Mouse (Mus musculus) forebrain, embryonic 11.5 days (tissue): ENCODE data around the gene Cdk6. TPM values are rescaled to one million over a fixed set of nuclear protein-coding genes. Genes with fewer than 3 reads are reported as not detected.
"Not testable (repeated sequence)": the region's sequence is repeated elsewhere in the genome, so short reads cannot be mapped to it uniquely, and the experiment has no call there.

Experiments
- ATAC-seq: fragments of 200-750 bp; cut with Nextera tagmentation; replicated peaks from 2 replicates; pipeline ENCODE4 v1.8.0; 2017; ENCODE audit warnings: moderate TSS enrichment; ENCODE audit not compliant: low FRiP score
- DNase-seq: peaks from one replicate; pipeline ENCODE4 v3.0.0-alpha.2; 2017; ENCODE audit warnings: low spot score
- H3K27ac ChIP-seq: fragments of 300-500 bp; sonication (generic); 2 replicates; pipeline ENCODE4 v1.5.1; 2014; ENCODE audit warnings: low read depth, low read length
- H3K27me3 ChIP-seq: fragments of 300-500 bp; sonication (generic); 2 replicates; pipeline ENCODE4 v1.6.1; 2014; ENCODE audit warnings: mild to moderate bottlenecking, low read length, mixed read lengths; ENCODE audit not compliant: control insufficient read depth, insufficient read depth
- H3K36me3 ChIP-seq: fragments of 300-500 bp; sonication (generic); 2 replicates; pipeline ENCODE4 v1.6.1; 2014; ENCODE audit warnings: mild to moderate bottlenecking, low read length, moderate library complexity, mixed read lengths; ENCODE audit not compliant: control insufficient read depth, insufficient read depth
- H3K4me1 ChIP-seq: fragments of 300-500 bp; sonication (generic); replicated peaks from 2 replicates; pipeline ENCODE4 v1.6.1; 2014; ENCODE audit warnings: low read length, mixed read lengths; ENCODE audit not compliant: control insufficient read depth, insufficient read depth
- H3K4me2 ChIP-seq: fragments of 300-500 bp; sonication (generic); 2 replicates; pipeline ENCODE4 v1.6.1; 2014; ENCODE audit warnings: low read depth, mild to moderate bottlenecking, low read length, moderate library complexity, mixed read lengths; ENCODE audit not compliant: severe bottlenecking
- H3K4me3 ChIP-seq: fragments of 300-500 bp; sonication (generic); 2 replicates; pipeline ENCODE4 v1.5.1; 2014; ENCODE audit warnings: low read depth, low read length
- H3K9ac ChIP-seq: fragments of 300-500 bp; sonication (generic); 2 replicates; pipeline ENCODE4 v1.6.1; 2014; ENCODE audit warnings: low read length
- H3K9me3 ChIP-seq: fragments of 300-500 bp; sonication (generic); 2 replicates; pipeline ENCODE4 v1.6.1; 2016; ENCODE audit warnings: low read length, mixed read lengths; ENCODE audit not compliant: control insufficient read depth
- WGBS: fragments of 180-500 bp; shearing (Covaris S2); extraction: QIAGEN DNeasy Blood & Tissue Kit; methylation state at CpG from one replicate; pipeline ENCODE4 v1.1.7; 2014; 5-methylcytosine and 5-hydroxymethylcytosine counted together
- polyA plus RNA-seq: library from polyadenylated mRNA; unstranded; fragments of >200 nt; fragmentation: Nextera tagmentation; extraction: Ambion mirVana; gene quantifications from 2 replicates; pipeline ENCODE4 v1.2.1, GENCODE M21; 2014

Gene Cdk6
- polyA plus RNA-seq, 1 experiment from 2014 or later, result 21.3 TPM

DNA sequence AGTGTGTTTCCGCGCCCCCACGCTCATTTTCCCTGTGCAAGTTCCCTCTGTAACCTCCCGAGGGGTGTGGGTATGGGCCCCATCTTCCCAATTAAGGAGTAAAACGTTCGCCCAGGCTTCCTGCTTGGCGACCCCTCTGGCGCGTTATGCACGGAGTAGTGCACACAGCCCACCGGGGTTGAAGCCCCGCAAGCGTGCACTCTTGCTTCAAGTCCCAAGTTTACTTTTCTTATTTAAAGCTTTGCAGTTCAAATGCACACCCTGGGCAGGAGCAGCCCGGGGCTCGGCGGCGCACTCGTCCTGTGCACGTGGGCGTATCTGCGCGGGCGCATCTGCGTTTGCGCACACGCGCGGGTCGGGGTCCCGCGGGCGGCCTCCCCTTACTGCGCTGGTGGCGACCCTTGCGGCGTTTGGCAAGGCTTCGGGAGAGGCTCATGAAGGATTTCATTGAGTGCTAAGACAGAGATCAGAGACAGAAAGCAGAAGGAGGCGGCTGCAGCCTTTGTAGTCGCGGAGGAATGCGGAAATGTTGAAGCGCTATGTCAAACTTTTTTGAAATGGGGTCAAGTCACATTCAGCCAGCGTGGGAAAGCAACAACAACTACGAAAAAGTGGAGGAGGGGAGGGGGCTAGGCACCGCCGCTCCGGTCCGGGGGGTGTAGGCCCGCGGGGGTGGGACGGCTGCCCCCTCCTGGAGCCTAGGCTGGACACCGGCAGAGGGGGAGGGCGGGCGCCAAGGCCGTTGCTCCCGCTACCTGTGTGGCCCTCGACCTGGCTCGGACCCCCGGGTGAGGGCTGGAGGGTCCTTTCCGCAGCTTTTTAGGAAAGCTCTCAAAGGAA lies 866 bp downstream of the Cdk6 start:
- H3K9me3 ChIP-seq, result no peaks in the 10 kb centered on the region
- H3K4me3 ChIP-seq, result peak overlapping the region; percentile 52
- H3K4me1 ChIP-seq, result peaks cover 9% of the 10 kb centered on the region; the same call in 1 of the 2 replicates
- ATAC-seq (peak; percentile 37), DNase-seq (peak; percentile 75)
- peak overlapping the region; percentile 25; the same call in 1 of the 2 replicates for H3K27ac ChIP-seq
- no peaks in the 10 kb centered on the region; the same call in 1 of the 2 replicates for H3K27me3 ChIP-seq
- H3K9ac ChIP-seq, result peak overlapping the region; percentile 56
- peak overlapping the region; percentile 57 for H3K4me2 ChIP-seq
- no peaks in the 10 kb centered on the region for H3K36me3 ChIP-seq
- under 1% methylated on average over 59 of the region's 60 CpGs for WGBS

DNA sequence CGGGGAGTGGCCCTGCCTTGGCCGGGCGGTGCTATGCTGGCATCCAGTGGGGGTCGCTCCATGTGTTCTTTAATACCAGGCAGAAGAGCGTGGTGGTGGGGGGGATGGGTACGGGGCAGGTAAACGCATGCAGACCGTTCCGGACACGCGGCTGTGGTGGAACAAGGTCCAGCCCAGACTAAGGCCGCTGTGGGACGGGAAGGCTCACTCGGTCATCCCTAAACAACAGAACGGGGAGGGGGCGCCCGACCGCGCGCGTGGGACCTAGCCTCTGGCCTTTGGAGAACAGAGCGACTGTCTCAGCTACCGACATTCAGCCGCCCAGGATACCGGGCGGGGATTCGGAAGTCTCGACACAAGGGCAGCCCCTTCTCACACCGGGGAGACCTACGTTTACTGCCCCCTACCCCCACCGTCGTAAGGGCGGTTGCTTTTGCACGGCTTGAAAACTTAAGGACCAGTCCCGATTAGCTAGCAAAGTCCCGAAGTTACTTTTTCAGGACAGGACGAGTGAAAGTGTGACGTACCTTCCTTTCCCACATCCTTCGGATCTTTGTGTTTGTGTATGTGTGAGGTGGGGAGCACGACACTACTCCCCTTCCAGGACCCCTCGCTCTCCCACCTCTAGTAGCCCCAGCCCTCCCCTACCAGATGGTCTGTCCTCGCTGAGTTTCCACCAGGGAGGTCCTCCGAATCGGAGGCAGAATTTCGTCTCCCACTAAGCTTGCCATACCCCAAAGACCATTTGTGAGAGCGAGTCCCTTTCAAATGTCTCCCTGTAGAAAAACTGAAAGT lies 1.7 kb downstream of the Cdk6 start:
- peaks cover 6% of the 10 kb centered on the region; the same call in 1 of the 2 replicates for H3K4me1 ChIP-seq
- DNase-seq, result peak; percentile 83
- H3K36me3 ChIP-seq, result no peaks in the 10 kb centered on the region
- ATAC-seq, result peak; percentile 68
- peak overlapping the region; percentile 52 for H3K4me3 ChIP-seq
- H3K27me3 ChIP-seq, result no peaks in the 10 kb centered on the region; the same call in 1 of the 2 replicates
- peak overlapping the region; percentile 25; the same call in 1 of the 2 replicates for H3K27ac ChIP-seq
- WGBS, result under 1% methylated on average over 46 of the region's 46 CpGs
- H3K9me3 ChIP-seq, result no peaks in the 10 kb centered on the region
- peak overlapping the region; percentile 57 for H3K4me2 ChIP-seq
- H3K9ac ChIP-seq, result peak overlapping the region; percentile 56

DNA sequence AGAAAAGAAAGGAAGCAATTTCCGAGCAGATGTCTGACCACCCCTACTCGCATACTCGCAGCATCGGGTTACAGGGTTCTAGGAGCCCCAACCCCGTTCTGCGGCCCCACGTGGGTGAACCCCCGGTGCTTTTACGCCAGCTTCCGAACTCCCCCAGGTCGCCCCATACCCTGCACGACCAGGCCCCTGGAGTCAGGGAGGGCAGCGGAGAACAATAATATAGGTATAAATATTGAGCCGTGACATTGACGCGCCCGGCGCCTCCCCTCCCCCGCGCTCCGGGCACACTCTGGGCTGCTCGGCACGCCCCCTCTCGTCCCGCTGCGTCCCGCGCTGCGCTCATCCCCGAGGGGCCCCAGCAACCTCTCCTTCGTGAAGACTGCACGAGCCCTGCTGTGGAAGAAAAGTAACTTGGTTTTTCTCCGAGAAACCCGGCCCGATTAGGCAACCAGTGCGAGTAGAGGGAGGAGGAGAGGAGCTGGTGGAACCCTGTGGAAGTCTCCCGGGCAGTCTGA lies 2.3 kb downstream of the Cdk6 start:
- no peaks in the 10 kb centered on the region for H3K9me3 ChIP-seq
- under 1% methylated on average over 37 of the region's 37 CpGs for WGBS
- peak overlapping the region; percentile 39 for H3K27ac ChIP-seq

DNA sequence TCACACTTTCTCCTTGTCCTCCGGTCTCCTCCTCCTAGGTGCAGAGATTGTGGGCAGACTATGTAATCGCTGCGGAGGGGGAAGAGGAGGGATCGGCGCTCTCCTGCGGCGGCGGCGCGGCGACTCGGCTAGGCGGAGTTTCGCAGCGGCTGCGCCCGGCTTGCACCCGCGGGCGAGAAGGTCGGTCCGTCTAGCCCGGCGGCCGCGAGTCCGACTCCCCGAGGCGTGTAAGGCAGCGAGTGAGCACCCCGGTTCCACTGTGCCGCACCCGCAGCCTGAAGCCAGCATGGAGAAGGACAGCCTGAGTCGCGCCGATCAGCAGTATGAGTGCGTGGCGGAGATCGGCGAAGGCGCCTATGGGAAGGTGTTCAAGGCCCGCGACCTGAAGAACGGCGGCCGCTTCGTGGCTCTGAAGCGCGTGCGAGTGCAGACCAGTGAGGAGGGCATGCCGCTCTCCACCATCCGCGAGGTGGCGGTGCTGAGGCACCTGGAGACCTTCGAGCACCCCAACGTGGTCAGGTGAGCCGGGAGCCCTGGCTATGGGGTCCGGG lies 2.9 kb downstream of the Cdk6 start:
- no peaks in the 10 kb centered on the region for H3K9me3 ChIP-seq
- no peaks in the 10 kb centered on the region for H3K36me3 ChIP-seq
- H3K4me3 ChIP-seq, result peak overlapping the region; percentile 52
- ATAC-seq (peak; percentile 58), DNase-seq (peak; percentile 90)
- H3K4me1 ChIP-seq, result peaks cover 6% of the 10 kb centered on the region; the same call in 1 of the 2 replicates
- under 1% methylated on average over 58 of the region's 58 CpGs for WGBS
- H3K4me2 ChIP-seq, result peak overlapping the region; percentile 57
- no peak overlapping the region; the same call in 1 of the 2 replicates for H3K27ac ChIP-seq
- H3K27me3 ChIP-seq, result no peaks in the 10 kb centered on the region; the same call in 1 of the 2 replicates
- peak overlapping the region; percentile 56 for H3K9ac ChIP-seq

More for the DNA sequence above, 2.3 kb downstream of the Cdk6 start:
- DNase-seq (peak; percentile 80), ATAC-seq (peak; percentile 64)
- Histone ChIP-seq H3K27me3 (no peaks in the 10 kb centered on the region; the same call in 1 of the 2 replicates), H3K4me3 (peak overlapping the region; percentile 52), H3K4me2 (peak overlapping the region; percentile 57), H3K9ac (peak overlapping the region; percentile 56), H3K4me1 (peaks cover 6% of the 10 kb centered on the region; the same call in 1 of the 2 replicates), H3K36me3 (no peaks in the 10 kb centered on the region)

DNA sequence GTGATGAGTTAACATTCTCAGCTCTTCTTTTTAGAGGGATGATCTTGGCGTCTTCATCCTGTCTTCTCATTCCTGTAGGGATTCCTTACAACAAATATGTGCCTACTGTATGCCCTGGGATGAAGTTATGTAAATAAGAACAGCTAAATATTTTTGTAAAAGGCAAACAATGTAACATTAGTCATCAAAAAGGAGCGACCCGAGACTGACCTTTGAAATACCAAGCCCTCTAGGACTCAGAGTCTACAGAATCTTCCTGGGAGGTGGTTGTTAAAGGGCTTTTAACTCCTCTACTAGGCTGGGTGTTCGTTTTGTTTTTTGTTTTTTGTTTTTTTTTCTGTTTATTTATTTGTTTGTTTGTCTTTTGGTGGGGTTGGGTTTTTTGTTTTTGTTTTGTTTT lies 4.3 kb downstream of the Cdk6 start:
- H3K4me1 ChIP-seq, H3K4me2 ChIP-seq, H3K9ac ChIP-seq, H3K9me3 ChIP-seq, H3K4me3 ChIP-seq, H3K27me3 ChIP-seq, H3K36me3 ChIP-seq, ATAC-seq, H3K27ac ChIP-seq, DNase-seq: not testable (repeated sequence)
- WGBS, result 62% methylated on average over 4 of the region's 4 CpGs

- ATAC-seq, H3K27ac ChIP-seq, DNase-seq, H3K4me1 ChIP-seq, H3K27me3 ChIP-seq, H3K9me3 ChIP-seq, H3K4me2 ChIP-seq, H3K9ac ChIP-seq, H3K36me3 ChIP-seq, H3K4me3 ChIP-seq: not testable (repeated sequence)
- 92% methylated on average over 4 of the region's 4 CpGs for WGBS
These were observed 8.1 kb downstream of the Cdk6 start for GRCm38 (mm10) chr5:3349393-3349792.

DNA sequence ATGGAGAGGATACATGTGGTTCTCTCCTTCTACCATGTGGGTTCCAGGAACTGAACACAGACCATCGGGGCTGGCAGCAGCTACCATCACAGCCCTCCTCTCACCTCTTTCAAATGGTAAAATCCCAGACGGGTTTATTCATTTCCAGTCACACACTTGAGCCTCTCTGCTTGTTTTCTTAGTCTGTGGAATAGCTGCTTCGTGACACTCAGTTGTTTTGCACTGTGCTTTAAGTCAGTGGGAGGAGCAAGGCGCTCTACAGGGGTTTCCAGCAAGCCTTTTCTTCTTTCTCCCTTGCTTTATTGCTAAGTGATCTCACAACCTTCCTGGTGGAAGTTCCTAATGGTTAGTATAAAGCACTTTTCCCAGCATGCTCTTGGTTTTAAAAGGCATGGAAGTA lies 10.6 kb downstream of the Cdk6 start:
- not testable (repeated sequence) for H3K9me3 ChIP-seq, ATAC-seq, DNase-seq, H3K36me3 ChIP-seq, H3K9ac ChIP-seq, H3K27ac ChIP-seq, H3K4me1 ChIP-seq, H3K4me3 ChIP-seq, H3K27me3 ChIP-seq, H3K4me2 ChIP-seq
- WGBS, result 50% methylated on average over 4 of the region's 4 CpGs

DNA sequence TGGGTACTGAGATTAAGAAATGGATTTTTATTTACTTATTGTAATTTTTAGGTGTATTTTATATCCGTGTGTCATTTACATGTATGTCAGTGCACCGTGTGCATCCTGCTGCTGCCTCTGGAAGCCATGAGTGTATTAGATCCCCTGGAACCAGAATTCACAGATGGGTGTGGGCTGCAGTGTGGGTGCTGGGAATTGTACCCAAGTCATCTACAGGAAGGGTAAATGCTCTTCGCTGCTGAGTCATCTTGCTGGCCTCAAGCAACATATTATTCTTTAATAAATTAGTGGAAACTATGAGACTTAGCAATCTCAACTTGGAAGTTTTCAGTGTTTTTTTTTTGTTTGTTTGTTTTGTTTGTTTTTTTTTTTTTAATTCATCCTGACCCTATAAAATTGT lies 11.0 kb downstream of the Cdk6 start:
- Histone ChIP-seq H3K27ac (no peak overlapping the region), H3K4me1 (no peaks in the 10 kb centered on the region), H3K4me2 (no peak overlapping the region), H3K9me3 (no peaks in the 10 kb centered on the region), H3K27me3 (no peaks in the 10 kb centered on the region), H3K36me3 (no peaks in the 10 kb centered on the region), H3K4me3 (no peak overlapping the region), H3K9ac (no peak overlapping the region)
- no peak for ATAC-seq
- no peak for DNase-seq
- WGBS, result 91% methylated on average over 3 of the region's 3 CpGs
